Mouse (Mus musculus) central nervous system, embryonic 14 days (tissue): Measurements from ENCODE around the gene Aldoart1. TPM values are rescaled to one million over a fixed set of nuclear protein-coding genes. Genes with fewer than 3 reads are reported as not detected.

Source experiments
- polyA plus RNA-seq: library from polyadenylated mRNA; depleted of rRNA; stranded (reverse); fragments of >200 nt; gene quantifications from 2 replicates; pipeline ENCODE4 v1.2.3, GENCODE M21; 2012; rRNA removed

Gene Aldoart1
- polyA plus RNA-seq: not detected in 2 replicates

DNA sequence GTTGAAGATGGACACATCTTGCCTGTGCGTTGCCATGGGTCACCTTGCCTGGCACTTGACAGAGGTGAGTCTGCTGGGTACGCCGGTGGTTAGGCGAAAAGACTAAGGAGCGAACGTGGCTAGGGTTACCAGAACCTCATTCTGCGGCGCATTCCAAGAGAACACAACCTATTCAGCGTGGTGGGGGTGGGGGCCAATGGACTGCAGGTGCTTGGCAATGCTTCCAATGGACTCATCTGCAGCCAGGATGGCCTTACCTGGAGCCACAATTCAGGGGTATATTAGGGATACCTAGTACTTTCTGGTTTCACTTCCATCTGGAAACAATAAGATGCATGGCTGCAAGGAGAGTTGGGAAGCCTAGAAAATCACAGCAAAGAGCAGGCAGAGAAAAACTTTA is at the start of gene Aldoart1:
TSS of gene Aldoart1 (minus strand) at position 101 of the 400 bp plus-strand sequence.

